Mouse (Mus musculus) stomach, embryonic 14.5 days (tissue): ENCODE data around the gene Smco4. TPM values are rescaled to one million over a fixed set of nuclear protein-coding genes. Genes with fewer than 3 reads are reported as not detected.

Experiments used
- ATAC-seq: fragments of 200-750 bp; cut with Nextera tagmentation; 2 replicates; pipeline ENCODE4 v1.8.0; 2017; ENCODE audit warnings: low read depth, moderate TSS enrichment; ENCODE audit not compliant: insufficient number of reproducible peaks, insufficient read depth, low FRiP score
- H3K27ac ChIP-seq: fragments of 300-500 bp; sonication (generic); 2 replicates; pipeline ENCODE4 v1.5.1; 2014; ENCODE audit warnings: mild to moderate bottlenecking, low read length, moderate library complexity, mixed read lengths
- H3K27me3 ChIP-seq: fragments of 300-500 bp; sonication (generic); 2 replicates; pipeline ENCODE4 v1.6.1; 2014; ENCODE audit warnings: low read length, control low read depth, mixed read lengths; ENCODE audit not compliant: control insufficient read depth, insufficient read depth
- H3K36me3 ChIP-seq: fragments of 300-500 bp; sonication (generic); 2 replicates; pipeline ENCODE4 v1.6.1; 2014; ENCODE audit warnings: mild to moderate bottlenecking, control low read depth, low read length, moderate library complexity, mixed read lengths; ENCODE audit not compliant: control insufficient read depth, insufficient read depth
- H3K4me1 ChIP-seq: fragments of 300-500 bp; sonication (generic); 2 replicates; pipeline ENCODE4 v1.6.1; 2014; ENCODE audit warnings: low read length, control low read depth, mixed read lengths; ENCODE audit not compliant: control insufficient read depth, insufficient read depth
- H3K4me2 ChIP-seq: fragments of 300-500 bp; sonication (generic); replicated peaks from 2 replicates; pipeline ENCODE4 v1.6.1; 2014; ENCODE audit warnings: low read depth, low read length, control low read depth
- H3K4me3 ChIP-seq: fragments of 300-500 bp; sonication (generic); 2 replicates; pipeline ENCODE4 v1.5.1; 2014; ENCODE audit warnings: low read depth, low read length, control low read depth
- H3K9ac ChIP-seq: fragments of 300-500 bp; sonication (generic); replicated peaks from 2 replicates; pipeline ENCODE4 v1.6.1; 2014; ENCODE audit warnings: low read depth, mild to moderate bottlenecking, control low read depth, low read length, moderate library complexity, mixed read lengths
- H3K9me3 ChIP-seq: fragments of 300-500 bp; sonication (generic); 2 replicates; pipeline ENCODE4 v1.6.1; 2016; ENCODE audit warnings: low read depth, low read length, control low read depth; ENCODE audit not compliant: control insufficient read depth
- WGBS: fragments of 180-500 bp; shearing (Covaris S2); extraction: QIAGEN DNeasy Blood & Tissue Kit; methylation state at CpG from one replicate; pipeline ENCODE4 v1.1.7; 2014; 5-methylcytosine and 5-hydroxymethylcytosine counted together
- polyA plus RNA-seq: library from polyadenylated mRNA; unstranded; fragments of >200 nt; fragmentation: Nextera tagmentation; extraction: Ambion mirVana; gene quantifications from 2 replicates; pipeline ENCODE4 v1.2.1, GENCODE M21; 2014

Gene Smco4
- polyA plus RNA-seq, 1 experiment from 2014 or later, result 5.3 TPM

DNA sequence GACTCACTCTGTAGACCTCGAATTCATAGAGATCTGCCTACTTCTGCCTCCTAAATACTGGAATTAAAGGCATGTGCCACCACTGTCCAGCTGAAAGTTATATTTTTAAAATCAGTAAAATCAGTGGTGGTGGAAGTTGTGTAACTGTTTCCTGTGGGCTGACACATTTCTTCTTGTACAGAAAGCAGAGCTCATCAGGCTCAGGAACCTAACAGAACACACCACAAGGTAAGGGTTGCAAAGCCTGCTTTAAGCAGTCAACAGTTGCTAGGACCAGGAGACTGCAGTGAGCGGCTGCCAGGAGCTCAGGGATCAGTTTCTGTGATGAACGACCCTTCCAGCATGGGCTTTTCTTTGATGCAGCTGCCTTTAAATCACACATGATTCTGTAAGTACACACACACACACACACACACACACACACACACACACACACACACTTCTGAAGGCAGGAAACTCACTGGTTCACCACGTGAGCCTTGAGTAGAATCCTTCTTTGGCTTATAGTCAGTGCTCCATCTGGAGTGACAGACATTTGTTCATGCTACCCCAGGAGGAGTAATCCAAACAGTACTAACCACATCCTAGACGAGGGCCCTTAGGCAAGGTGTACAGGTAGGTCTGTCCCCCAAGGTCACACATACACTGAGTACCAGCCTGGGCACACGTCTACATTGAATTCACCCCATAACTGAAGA, 94.1 kb downstream of the Smco4 start:
- H3K9ac ChIP-seq, result no peak overlapping the region
- WGBS, result 42% methylated on average over 6 of the region's 6 CpGs
- no peak overlapping the region for H3K27ac ChIP-seq
- no peaks in the 10 kb centered on the region for H3K9me3 ChIP-seq
- no peak for ATAC-seq
- H3K4me2 ChIP-seq, result no peak overlapping the region
- H3K27me3 ChIP-seq, result no peaks in the 10 kb centered on the region
- H3K4me3 ChIP-seq, result no peak overlapping the region
- no peaks in the 10 kb centered on the region for H3K4me1 ChIP-seq
- H3K36me3 ChIP-seq, result no peaks in the 10 kb centered on the region

DNA sequence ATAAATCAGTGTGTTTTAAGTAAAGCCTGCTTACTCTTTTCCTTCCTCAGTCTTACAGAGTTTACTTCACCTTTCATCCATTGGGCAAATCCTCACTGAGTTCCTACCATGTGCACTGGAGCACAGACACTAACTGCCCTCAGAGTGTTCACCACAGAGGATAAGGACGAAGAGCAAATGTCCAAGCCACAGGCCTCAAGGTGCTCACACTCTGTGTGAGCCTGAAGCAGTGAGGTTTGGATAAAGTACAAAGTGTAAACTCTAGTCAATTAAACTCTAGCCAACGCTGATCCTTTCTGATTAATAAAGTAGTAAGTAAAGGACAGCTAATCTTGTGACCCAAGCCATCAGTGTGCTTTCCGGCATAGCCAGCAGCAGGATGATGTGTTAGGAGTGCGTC, 100.9 kb downstream of the Smco4 start:
- no peaks in the 10 kb centered on the region for H3K36me3 ChIP-seq
- 71% methylated on average over 4 of the region's 4 CpGs for WGBS

More for the DNA sequence above, 100.9 kb downstream of the Smco4 start:
- H3K9ac ChIP-seq, result no peak overlapping the region
- no peak overlapping the region for H3K4me3 ChIP-seq
- H3K27me3 ChIP-seq, result no peaks in the 10 kb centered on the region
- no peak overlapping the region for H3K27ac ChIP-seq
- no peaks in the 10 kb centered on the region for H3K9me3 ChIP-seq
- ATAC-seq, result no peak
- H3K4me1 ChIP-seq, result no peaks in the 10 kb centered on the region
- H3K4me2 ChIP-seq, result no peak overlapping the region

Other genes with a start within 250 kb of the Smco4 start
- 39.8 and 43.1 TPM in 2 replicates for gene Med17, start 213.5 kb upstream of the Smco4 start, polyA plus RNA-seq
- gene Taf1d, start 187.2 kb upstream of the Smco4 start, polyA plus RNA-seq, result 84.8 and 96.8 TPM in 2 replicates
- gene 4931406C07Rik, start 187.0 kb upstream of the Smco4 start, polyA plus RNA-seq, result 9.8 and 10.3 TPM in 2 replicates
- 25.6 and 26.6 TPM in 2 replicates for gene Cep295, start 135.6 kb upstream of the Smco4 start, polyA plus RNA-seq
- gene Deup1, start 134.5 kb downstream of the Smco4 start, polyA plus RNA-seq, result 0.22 and 0.55 TPM in 2 replicates
- 24.3 and 28.7 TPM in 2 replicates for gene Slc36a4, start 216.3 kb downstream of the Smco4 start, polyA plus RNA-seq